8 mouse cellular contexts compared by ENCODE assay signal in the genomic region with DNA sequence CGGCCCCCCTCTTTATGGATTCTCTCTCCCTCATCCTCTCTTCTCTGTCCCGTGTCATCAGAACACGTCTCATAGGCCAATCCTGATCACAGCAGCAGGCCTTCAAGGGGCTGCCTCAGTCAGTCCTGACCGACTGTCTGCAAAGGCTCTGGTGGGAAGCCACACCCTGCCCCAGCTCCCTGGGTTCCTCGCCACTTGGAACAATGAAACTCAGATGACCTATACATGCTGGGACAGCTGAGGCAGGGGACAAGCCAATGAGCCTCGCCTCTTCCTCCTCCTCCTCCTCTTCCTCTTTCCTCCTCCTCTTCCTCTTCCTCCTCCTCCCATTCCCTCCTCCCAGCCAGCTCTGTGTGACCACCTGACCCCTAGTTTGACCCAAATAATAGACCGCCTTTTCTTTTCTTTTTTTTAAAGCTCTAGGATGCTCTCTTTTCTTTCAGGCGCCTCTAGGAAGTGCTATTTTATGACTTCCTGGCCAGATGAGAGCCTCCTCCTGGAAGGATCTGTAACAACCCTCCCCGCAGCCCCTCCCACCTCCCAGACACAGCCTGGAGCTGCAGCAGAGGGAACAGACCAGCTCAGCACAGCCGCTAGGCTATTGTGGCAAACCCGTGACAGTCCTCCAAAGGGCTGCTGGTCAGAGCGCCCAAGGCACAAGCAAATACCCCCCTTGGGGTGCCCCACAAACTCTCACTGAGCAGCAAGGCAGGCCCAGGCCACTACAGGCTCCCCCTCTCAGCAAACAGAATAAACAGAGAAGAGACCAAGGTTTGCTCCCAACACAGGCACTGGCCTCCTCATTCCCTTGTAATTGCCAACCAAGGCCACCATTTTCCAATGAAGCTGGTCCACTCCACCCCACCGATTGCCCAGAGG. TPM values are rescaled to one million over a fixed set of nuclear protein-coding genes. Genes with fewer than 3 reads are reported as not detected.
DNase-seq lines count a peak whose midpoint lies in the region; ATAC-seq and TF ChIP-seq lines count a peak whose summit lies in the region.

No protein-coding gene starts in this region.

- TF ChIP-seq CTCF in kidney, adult 2 months (conservative IDR thresholded peaks at IDR 0.05; ENCODE audit: insufficient read depth, insufficient read length, low read depth, low read length) = no peak

- no peak overlapping the region for H3K4me3 ChIP-seq in kidney, adult 2 months (ENCODE audit: insufficient read depth, low read depth, low read length)
- H3K4me3 ChIP-seq in limb, embryonic 15.5 days = no peak overlapping the region
- peak overlapping the region; percentile 6 for H3K4me3 ChIP-seq in midbrain, embryonic 15.5 days

- peaks cover 61% of the 10 kb centered on the region for H3K4me1 ChIP-seq in kidney, adult 2 months (ENCODE audit: control insufficient read depth, insufficient read depth, low read length)
- peaks cover 80% of the 10 kb centered on the region for H3K4me1 ChIP-seq in limb, embryonic 15.5 days
- H3K4me1 ChIP-seq in midbrain, embryonic 15.5 days = peaks cover 84% of the 10 kb centered on the region

- no peak overlapping the region for H3K9ac ChIP-seq in limb, embryonic 15.5 days
- H3K9ac ChIP-seq in midbrain, embryonic 15.5 days = peak overlapping the region; percentile 17

- H3K4me2 ChIP-seq in limb, embryonic 15.5 days = peak overlapping the region; percentile 21
- H3K4me2 ChIP-seq in midbrain, embryonic 15.5 days = peak overlapping the region; percentile 61

- peak; percentile 74 for DNase-seq in cerebellum, adult 11 months
- no peak for DNase-seq in cerebellum, postnatal 4 days (ENCODE audit: low spot score in 2 of 2)
- peak; percentile 81 for DNase-seq in embryo, embryonic 9.5 days (ENCODE audit: extremely low spot score)
- DNase-seq in heart, adult 18-20 months = peak; percentile 87 to 93
- DNase-seq in kidney, adult 2 months = peak; percentile 91
- DNase-seq in urinary bladder, postnatal 25 days (ENCODE audit: low spot score) = peak; percentile 62

- H3K9me3 ChIP-seq in limb, embryonic 15.5 days = no peaks in the 10 kb centered on the region
- H3K9me3 ChIP-seq in midbrain, embryonic 15.5 days = no peaks in the 10 kb centered on the region

- no peaks in the 10 kb centered on the region for H3K27me3 ChIP-seq in kidney, adult 2 months (replicated peaks; ENCODE audit: control insufficient read depth, insufficient read depth, low read length)
- no peaks in the 10 kb centered on the region for H3K27me3 ChIP-seq in limb, embryonic 15.5 days
- no peaks in the 10 kb centered on the region for H3K27me3 ChIP-seq in midbrain, embryonic 15.5 days (replicated peaks)

- H3K27ac ChIP-seq in kidney, adult 2 months (ENCODE audit: insufficient read depth, low read depth, low read length) = peak overlapping the region; percentile 91
- peak overlapping the region; percentile 84 for H3K27ac ChIP-seq in limb, embryonic 15.5 days
- H3K27ac ChIP-seq in midbrain, embryonic 15.5 days = peak overlapping the region; percentile 88

- no peaks in the 10 kb centered on the region; the same call in 1 of the 2 replicates for H3K36me3 ChIP-seq in kidney, adult 2 months (ENCODE audit: control insufficient read depth, insufficient read depth, low read length)
- peaks cover 14% of the 10 kb centered on the region for H3K36me3 ChIP-seq in limb, embryonic 15.5 days
- H3K36me3 ChIP-seq in midbrain, embryonic 15.5 days (replicated peaks) = 0 out of 2 replicates have a peak, but pooled peaks cover 2% of the 10 kb centered on the region

- peak; percentile 62 for ATAC-seq in limb, embryonic 15.5 days (ENCODE audit: insufficient number of reproducible peaks, low FRiP score, low TSS enrichment, low read depth)
- peak; percentile 79 for ATAC-seq in midbrain, embryonic 15.5 days (replicated peaks)

- WGBS in kidney, adult 2 months = 35% methylated on average over 13 of the region's 13 CpGs
- 29% methylated on average over 13 of the region's 13 CpGs for WGBS in limb, embryonic 15.5 days
- WGBS in midbrain, embryonic 15.5 days = 30% methylated on average over 13 of the region's 13 CpGs

- TF ChIP-seq POLR2A in kidney, adult 2 months (IDR thresholded peaks at IDR 0.05; ENCODE audit: low read depth, low read length) = peak; percentile 15

RNA-seq across cellular contexts. Expression of a gene that starts 24.1 kb away (rescaled TPM):
- 10 to 100 TPM; 41.2 to 44.8 TPM for total RNA-seq in heart, adult 18-20 months (2021)
- 27.7 and 29.0 TPM in 2 replicates for polyA plus RNA-seq in kidney, adult 2 months (2012; rRNA removed)
- 40.4 and 52.2 TPM in 2 replicates for polyA plus RNA-seq in limb, embryonic 15.5 days (2015; fragmentation: Nextera tagmentation; extraction: Ambion mirVana)
- 89.8 and 93.3 TPM in 2 replicates for polyA plus RNA-seq in midbrain, embryonic 15.5 days (2015; fragmentation: Nextera tagmentation; extraction: Ambion mirVana)

Comparison
In these comparisons a context has a peak if more than half of its experiments do, and no peak if none do; other contexts are left out.
1. DNase-seq: peak in cerebellum, adult 11 months (single experiment), embryo, embryonic 9.5 days (single experiment), heart, adult 18-20 months (2 of 2), kidney, adult 2 months (single experiment) and urinary bladder, postnatal 25 days (single experiment); none in cerebellum, postnatal 4 days (0 of 2).
2. Peak in every context shown above with its lines, with median percentiles within 50 percentile points of each other: H3K27ac ChIP-seq.